Mouse (Mus musculus): ENCODE measurements around the gene Mcrip1. TPM values are rescaled to one million over a fixed set of nuclear protein-coding genes. Genes with fewer than 3 reads are reported as not detected.
"Not testable (repeated sequence)": the region's sequence is repeated elsewhere in the genome, so short reads cannot be mapped to it uniquely, and the experiment has no call there.

Gene Mcrip1
- polyA plus RNA-seq, 1 experiment from 2014 or later, result 218 TPM

- peak; percentile 98 for TF ChIP-seq CTCF (IDR thresholded peaks at IDR 0.05; ENCODE audit: low read depth)
Measured at GRCm38 (mm10) chr11:120515611-120516010, 33.9 kb downstream of the Mcrip1 start.

DNA sequence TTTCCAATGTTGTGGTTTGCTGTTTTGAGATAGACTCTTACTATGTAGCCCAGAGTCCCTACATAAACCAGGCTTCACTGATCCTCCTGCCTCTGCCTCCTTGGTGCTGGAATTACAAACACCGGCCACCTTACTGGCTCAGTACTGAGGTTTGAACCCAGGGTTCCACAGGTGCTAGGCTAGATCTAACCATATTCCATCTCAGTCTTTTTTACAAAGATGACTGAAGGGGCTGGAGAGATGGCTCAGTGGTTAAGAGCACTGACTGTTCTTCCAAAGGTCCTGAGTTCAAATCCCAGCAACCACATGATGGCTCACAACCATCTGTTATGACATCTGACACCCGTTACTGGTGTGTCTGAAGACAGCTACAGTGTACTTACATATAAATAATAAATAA is 35.3 kb downstream of the Mcrip1 start:
- 90% methylated on average over 2 of the region's 2 CpGs for WGBS
- not testable (repeated sequence) for H3K9ac ChIP-seq (ENCODE audit: low read depth, low read length); H3K4me1 ChIP-seq (replicated peaks; ENCODE audit: insufficient read depth, low read length); H3K36me3 ChIP-seq (ENCODE audit: insufficient read depth, low read length); H3K9me3 ChIP-seq (replicated peaks; ENCODE audit: low read length); H3K27me3 ChIP-seq (ENCODE audit: insufficient read depth, low read length); DNase-seq (ENCODE audit: low spot score); H3K4me2 ChIP-seq (ENCODE audit: low read length); H3K27ac ChIP-seq; H3K4me3 ChIP-seq (replicated peaks; ENCODE audit: low read depth, low read length); ATAC-seq (replicated peaks; ENCODE audit: low FRiP score, low read depth)

More at GRCm38 (mm10) chr11:120515611-120516010, 33.9 kb downstream of the Mcrip1 start:
- WGBS, result 16% methylated on average over 17 of the region's 17 CpGs
- ATAC-seq (replicated peaks; ENCODE audit: low FRiP score, low read depth) (peak; percentile 82), DNase-seq (ENCODE audit: low spot score) (peak; percentile 92)
- H3K4me2 ChIP-seq (ENCODE audit: low read length), result no peak overlapping the region
- no peak overlapping the region for H3K4me3 ChIP-seq (replicated peaks; ENCODE audit: low read depth, low read length)
- H3K4me1 ChIP-seq (replicated peaks; ENCODE audit: insufficient read depth, low read length), result peaks cover 10% of the 10 kb centered on the region; the same call in 1 of the 2 replicates
- no peaks in the 10 kb centered on the region for H3K36me3 ChIP-seq (ENCODE audit: insufficient read depth, low read length)
- H3K9ac ChIP-seq (ENCODE audit: low read depth, low read length), result no peak overlapping the region
- H3K27ac ChIP-seq, result no peak overlapping the region
- H3K9me3 ChIP-seq (replicated peaks; ENCODE audit: low read length), result no peaks in the 10 kb centered on the region
- H3K27me3 ChIP-seq (ENCODE audit: insufficient read depth, low read length), result no peaks in the 10 kb centered on the region

- Histone ChIP-seq H3K4me2 (ENCODE audit: low read length) (no peak overlapping the region), H3K4me3 (replicated peaks; ENCODE audit: low read depth, low read length) (no peak overlapping the region), H3K27ac (no peak overlapping the region), H3K36me3 (ENCODE audit: insufficient read depth, low read length) (no peaks in the 10 kb centered on the region), H3K9me3 (replicated peaks; ENCODE audit: low read length) (no peaks in the 10 kb centered on the region), H3K9ac (ENCODE audit: low read depth, low read length) (no peak overlapping the region), H3K4me1 (replicated peaks; ENCODE audit: insufficient read depth, low read length) (no peaks in the 10 kb centered on the region; the same call in 1 of the 2 replicates), H3K27me3 (ENCODE audit: insufficient read depth, low read length) (no peaks in the 10 kb centered on the region)
- 15% methylated on average over 6 of the region's 6 CpGs for WGBS
- no peak for TF ChIP-seq CTCF (IDR thresholded peaks at IDR 0.05; ENCODE audit: low read depth)
- ATAC-seq (replicated peaks; ENCODE audit: low FRiP score, low read depth) (no peak), DNase-seq (ENCODE audit: low spot score) (no peak)
Measured at GRCm38 (mm10) chr11:120512790-120513453, 36.6 kb downstream of the Mcrip1 start.

DNA sequence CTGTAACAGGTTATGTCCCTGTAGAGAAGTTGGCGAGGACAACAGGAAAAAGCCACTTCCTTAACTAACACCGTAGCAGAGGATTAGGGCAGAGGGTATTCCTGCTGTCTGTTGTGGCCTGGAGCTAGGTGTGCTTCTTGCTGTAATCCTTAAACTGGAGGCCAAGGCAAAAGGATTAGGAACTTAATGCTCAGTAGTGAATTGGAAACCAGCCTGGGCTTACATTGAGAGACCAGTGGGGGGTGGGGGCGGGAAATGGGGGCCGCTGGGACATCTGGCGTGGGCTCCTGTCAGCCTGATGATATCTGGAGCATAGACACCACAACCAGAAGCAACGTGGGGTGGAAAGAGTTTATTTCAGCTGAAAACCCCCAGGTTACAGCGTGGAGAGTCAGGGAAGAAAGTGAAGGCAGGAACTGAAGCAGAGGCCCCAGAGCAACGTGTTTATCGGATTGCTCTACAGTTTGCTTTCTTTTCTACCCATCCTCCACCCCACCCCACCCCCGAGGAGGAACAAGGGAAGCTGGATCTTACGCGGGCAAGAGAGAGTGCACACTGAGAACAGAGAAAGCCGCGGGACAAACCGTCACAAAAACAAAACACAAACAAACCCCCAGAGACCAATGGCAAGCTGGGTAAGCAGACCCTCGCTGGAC is 39.0 kb downstream of the Mcrip1 start:
- Histone ChIP-seq H3K4me3 (replicated peaks; ENCODE audit: low read depth, low read length) (peak overlapping the region; percentile 17; the same call in 1 of the 2 replicates), H3K9ac (ENCODE audit: low read depth, low read length) (peak overlapping the region; percentile 56; the same call in 1 of the 2 replicates), H3K9me3 (replicated peaks; ENCODE audit: low read length) (no peaks in the 10 kb centered on the region), H3K27me3 (ENCODE audit: insufficient read depth, low read length) (no peaks in the 10 kb centered on the region), H3K4me1 (replicated peaks; ENCODE audit: insufficient read depth, low read length) (no peaks in the 10 kb centered on the region; the same call in 1 of the 2 replicates), H3K27ac (peak overlapping the region; percentile 37), H3K4me2 (ENCODE audit: low read length) (peak overlapping the region; percentile 53), H3K36me3 (ENCODE audit: insufficient read depth, low read length) (no peaks in the 10 kb centered on the region)
- TF ChIP-seq CTCF (IDR thresholded peaks at IDR 0.05; ENCODE audit: low read depth), result no peak
- WGBS, result 8% methylated on average over 16 of the region's 16 CpGs
- ATAC-seq (replicated peaks; ENCODE audit: low FRiP score, low read depth), result no peak
- peak; percentile 68 for DNase-seq (ENCODE audit: low spot score)

DNA sequence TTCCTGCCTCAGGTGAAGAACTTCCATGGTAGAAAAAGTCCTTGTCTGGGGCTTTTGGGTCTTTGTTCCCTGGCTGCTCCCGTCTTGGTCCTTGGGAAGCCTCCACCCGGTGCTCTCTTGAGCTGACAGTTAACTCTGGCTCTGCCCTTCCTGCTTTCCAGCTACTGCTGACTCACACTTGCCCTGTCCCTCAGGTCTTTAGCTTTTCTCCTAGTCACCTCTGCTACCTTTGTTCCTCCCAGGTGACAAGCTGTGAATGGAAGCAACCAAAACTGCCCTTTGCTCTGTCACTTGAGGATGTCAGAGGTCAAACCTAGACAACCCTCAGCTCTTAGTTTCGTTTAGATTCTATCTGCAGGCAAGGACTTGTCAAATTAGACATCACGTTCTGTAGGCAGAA is 39.6 kb downstream of the Mcrip1 start:
- DNase-seq (ENCODE audit: low spot score) (no peak), ATAC-seq (replicated peaks; ENCODE audit: low FRiP score, low read depth) (no peak)
- Histone ChIP-seq H3K36me3 (ENCODE audit: insufficient read depth, low read length) (no peaks in the 10 kb centered on the region), H3K4me3 (replicated peaks; ENCODE audit: low read depth, low read length) (no peak overlapping the region), H3K27ac (peak overlapping the region; percentile 37; the same call in 1 of the 2 replicates), H3K9me3 (replicated peaks; ENCODE audit: low read length) (no peaks in the 10 kb centered on the region), H3K4me2 (ENCODE audit: low read length) (peak overlapping the region; percentile 53; the same call in 1 of the 2 replicates), H3K4me1 (replicated peaks; ENCODE audit: insufficient read depth, low read length) (no peaks in the 10 kb centered on the region; the same call in 1 of the 2 replicates), H3K9ac (ENCODE audit: low read depth, low read length) (no peak overlapping the region), H3K27me3 (ENCODE audit: insufficient read depth, low read length) (no peaks in the 10 kb centered on the region)
- 37% methylated on average over 4 of the region's 4 CpGs for WGBS
- TF ChIP-seq CTCF (IDR thresholded peaks at IDR 0.05; ENCODE audit: low read depth), result no peak

- Histone ChIP-seq H3K9ac (ENCODE audit: low read depth, low read length) (no peak overlapping the region), H3K4me2 (ENCODE audit: low read length) (no peak overlapping the region), H3K4me1 (replicated peaks; ENCODE audit: insufficient read depth, low read length) (no peaks in the 10 kb centered on the region; the same call in 1 of the 2 replicates), H3K36me3 (ENCODE audit: insufficient read depth, low read length) (no peaks in the 10 kb centered on the region), H3K4me3 (replicated peaks; ENCODE audit: low read depth, low read length) (no peak overlapping the region), H3K9me3 (replicated peaks; ENCODE audit: low read length) (no peaks in the 10 kb centered on the region), H3K27me3 (ENCODE audit: insufficient read depth, low read length) (no peaks in the 10 kb centered on the region), H3K27ac (no peak overlapping the region)
- 84% methylated on average over 9 of the region's 9 CpGs for WGBS
- TF ChIP-seq CTCF (IDR thresholded peaks at IDR 0.05; ENCODE audit: low read depth), result no peak
- DNase-seq (ENCODE audit: low spot score), result no peak
- ATAC-seq (replicated peaks; ENCODE audit: low FRiP score, low read depth), result no peak
Measured at GRCm38 (mm10) chr11:120508290-120508870, 41.1 kb downstream of the Mcrip1 start.
